Mouse (Mus musculus): ENCODE results near the gene Tacc2. TPM values are rescaled to one million over a fixed set of nuclear protein-coding genes. Genes with fewer than 3 reads are reported as not detected.
"Not testable (repeated sequence)": the region's sequence is repeated elsewhere in the genome, so short reads cannot be mapped to it uniquely, and the experiment has no call there.

The Tacc2 gene
- polyA plus RNA-seq, 1 experiment, result 0.03 TPM

- H3K4me1 ChIP-seq (ENCODE audit: control insufficient read depth), result no peaks in the 10 kb centered on the region
- no peak overlapping the region for H3K4me3 ChIP-seq (replicated peaks)
- TF ChIP-seq GATA1 (IDR thresholded peaks at IDR 0.05; ENCODE audit: low read length) (no peak), TAL1 (IDR thresholded peaks at IDR 0.05; ENCODE audit: low read length) (no peak)
- H3K27me3 ChIP-seq (ENCODE audit: control insufficient read depth), result no peaks in the 10 kb centered on the region
- peaks cover 4% of the 10 kb centered on the region for H3K9me3 ChIP-seq (ENCODE audit: control insufficient read depth, low read length)
- H3K36me3 ChIP-seq (ENCODE audit: control insufficient read depth), result no peaks in the 10 kb centered on the region
Measured at GRCm38 (mm10) chr7:130578607-130579006, 1.4 kb downstream of the Tacc2 start.

GRCm38 (mm10) chr7:130586521-130587072 is 9.4 kb downstream of the Tacc2 start:
- TF ChIP-seq TAL1 (IDR thresholded peaks at IDR 0.05; ENCODE audit: low read length), result no peak
- TF ChIP-seq GATA1 (IDR thresholded peaks at IDR 0.05; ENCODE audit: low read length), result no peak
- H3K4me1 ChIP-seq (ENCODE audit: control insufficient read depth), result no peaks in the 10 kb centered on the region
- no peaks in the 10 kb centered on the region for H3K27me3 ChIP-seq (ENCODE audit: control insufficient read depth)
- no peaks in the 10 kb centered on the region for H3K9me3 ChIP-seq (ENCODE audit: control insufficient read depth, low read length)
- H3K36me3 ChIP-seq (ENCODE audit: control insufficient read depth), result no peaks in the 10 kb centered on the region
- H3K4me3 ChIP-seq (replicated peaks), result no peak overlapping the region

- TF ChIP-seq TAL1 (IDR thresholded peaks at IDR 0.05; ENCODE audit: low read length) (no peak), GATA1 (IDR thresholded peaks at IDR 0.05; ENCODE audit: low read length) (no peak)
- Histone ChIP-seq H3K36me3 (ENCODE audit: control insufficient read depth) (no peaks in the 10 kb centered on the region), H3K4me1 (ENCODE audit: control insufficient read depth) (no peaks in the 10 kb centered on the region), H3K4me3 (replicated peaks) (no peak overlapping the region), H3K9me3 (ENCODE audit: control insufficient read depth, low read length) (no peaks in the 10 kb centered on the region), H3K27me3 (ENCODE audit: control insufficient read depth) (no peaks in the 10 kb centered on the region)
Measured at GRCm38 (mm10) chr7:130590081-130590828, 13.0 kb downstream of the Tacc2 start.

GRCm38 (mm10) chr7:130590845-130591437 is 13.7 kb downstream of the Tacc2 start:
- TF ChIP-seq TAL1 (IDR thresholded peaks at IDR 0.05; ENCODE audit: low read length) (no peak), GATA1 (IDR thresholded peaks at IDR 0.05; ENCODE audit: low read length) (no peak)

GRCm38 (mm10) chr7:130592975-130593374 is 15.7 kb downstream of the Tacc2 start:
- H3K4me1 ChIP-seq (ENCODE audit: control insufficient read depth); H3K27me3 ChIP-seq (ENCODE audit: control insufficient read depth); H3K9me3 ChIP-seq (ENCODE audit: control insufficient read depth, low read length); H3K36me3 ChIP-seq (ENCODE audit: control insufficient read depth); H3K4me3 ChIP-seq (replicated peaks): not testable (repeated sequence)

More at GRCm38 (mm10) chr7:130590845-130591437, 13.7 kb downstream of the Tacc2 start:
- no peaks in the 10 kb centered on the region for H3K27me3 ChIP-seq (ENCODE audit: control insufficient read depth)
- no peaks in the 10 kb centered on the region for H3K4me1 ChIP-seq (ENCODE audit: control insufficient read depth)
- no peak overlapping the region for H3K4me3 ChIP-seq (replicated peaks)
- H3K9me3 ChIP-seq (ENCODE audit: control insufficient read depth, low read length), result no peaks in the 10 kb centered on the region
- H3K36me3 ChIP-seq (ENCODE audit: control insufficient read depth), result no peaks in the 10 kb centered on the region

GRCm38 (mm10) chr7:130593375-130594239 is 16.4 kb downstream of the Tacc2 start:
- H3K27me3 ChIP-seq (ENCODE audit: control insufficient read depth); H3K36me3 ChIP-seq (ENCODE audit: control insufficient read depth); H3K4me3 ChIP-seq (replicated peaks); H3K9me3 ChIP-seq (ENCODE audit: control insufficient read depth, low read length); H3K4me1 ChIP-seq (ENCODE audit: control insufficient read depth): not testable (repeated sequence)

GRCm38 (mm10) chr7:130596079-130596855 is 19.0 kb downstream of the Tacc2 start:
- H3K4me3 ChIP-seq (replicated peaks); H3K9me3 ChIP-seq (ENCODE audit: control insufficient read depth, low read length); H3K27me3 ChIP-seq (ENCODE audit: control insufficient read depth); H3K4me1 ChIP-seq (ENCODE audit: control insufficient read depth); H3K36me3 ChIP-seq (ENCODE audit: control insufficient read depth): not testable (repeated sequence)

GRCm38 (mm10) chr7:130597546-130597945 is 20.3 kb downstream of the Tacc2 start:
- Histone ChIP-seq H3K36me3 (ENCODE audit: control insufficient read depth) (no peaks in the 10 kb centered on the region), H3K9me3 (ENCODE audit: control insufficient read depth, low read length) (no peaks in the 10 kb centered on the region), H3K4me1 (ENCODE audit: control insufficient read depth) (no peaks in the 10 kb centered on the region)

More at GRCm38 (mm10) chr7:130597546-130597945, 20.3 kb downstream of the Tacc2 start:
- no peak for TF ChIP-seq GATA1 (IDR thresholded peaks at IDR 0.05; ENCODE audit: low read length)
- TF ChIP-seq TAL1 (IDR thresholded peaks at IDR 0.05; ENCODE audit: low read length), result no peak
- H3K27me3 ChIP-seq (ENCODE audit: control insufficient read depth), result no peaks in the 10 kb centered on the region
- H3K4me3 ChIP-seq (replicated peaks), result no peak overlapping the region
